Mouse (Mus musculus): ENCODE measurements around the gene Lpcat1. TPM values are rescaled to one million over a fixed set of nuclear protein-coding genes. Genes with fewer than 3 reads are reported as not detected.
A peak's percentile ranks its signal among the peaks of the same experiment; 100 is the strongest.

The Lpcat1 gene
- total RNA-seq, 2 experiments from 2014 or later: 11.7 to 14.0 TPM

GRCm38 (mm10) chr13:73475058-73475980 is 8.3 kb downstream of the Lpcat1 start:
- DNase-seq (ENCODE audit: low spot score in 2 of 2): no peak

DNA sequence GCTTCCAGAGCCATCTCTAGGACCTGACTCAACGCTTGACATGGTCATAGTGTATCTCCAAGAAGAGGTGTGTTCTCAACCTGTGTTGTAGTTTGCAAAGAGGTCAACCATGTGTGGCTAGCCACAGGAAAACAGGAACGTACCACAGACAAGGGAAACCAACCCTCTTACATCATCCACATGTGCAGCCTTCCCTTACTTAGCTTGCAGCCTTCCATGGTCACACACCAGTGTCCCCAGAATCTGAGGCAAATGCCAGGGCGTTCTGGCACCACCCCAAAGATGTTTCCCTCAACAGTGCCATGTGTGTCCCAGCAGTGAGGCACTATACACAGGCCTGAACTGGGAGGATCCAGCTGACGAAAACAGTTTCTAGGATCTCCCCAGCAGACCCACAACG is 9.3 kb downstream of the Lpcat1 start:
- no peak for DNase-seq (ENCODE audit: low spot score in 2 of 2)

GRCm38 (mm10) chr13:73476796-73477195 is 9.8 kb downstream of the Lpcat1 start:
- no peak for DNase-seq (ENCODE audit: low spot score in 2 of 2)

GRCm38 (mm10) chr13:73477841-73478240 is 10.8 kb downstream of the Lpcat1 start:
- DNase-seq (ENCODE audit: low spot score in 2 of 2): no peak

- no peak for DNase-seq (ENCODE audit: low spot score in 2 of 2)
Observed at GRCm38 (mm10) chr13:73482476-73482875, 15.5 kb downstream of the Lpcat1 start.

- DNase-seq (ENCODE audit: low spot score in 2 of 2): no peak
Observed at GRCm38 (mm10) chr13:73483331-73483730, 16.3 kb downstream of the Lpcat1 start.

GRCm38 (mm10) chr13:73484171-73484570 is 17.2 kb downstream of the Lpcat1 start:
- no peak for DNase-seq (ENCODE audit: low spot score in 2 of 2)

- no peak for DNase-seq (ENCODE audit: low spot score in 2 of 2)
Observed at GRCm38 (mm10) chr13:73488105-73488504, 21.1 kb downstream of the Lpcat1 start.

DNA sequence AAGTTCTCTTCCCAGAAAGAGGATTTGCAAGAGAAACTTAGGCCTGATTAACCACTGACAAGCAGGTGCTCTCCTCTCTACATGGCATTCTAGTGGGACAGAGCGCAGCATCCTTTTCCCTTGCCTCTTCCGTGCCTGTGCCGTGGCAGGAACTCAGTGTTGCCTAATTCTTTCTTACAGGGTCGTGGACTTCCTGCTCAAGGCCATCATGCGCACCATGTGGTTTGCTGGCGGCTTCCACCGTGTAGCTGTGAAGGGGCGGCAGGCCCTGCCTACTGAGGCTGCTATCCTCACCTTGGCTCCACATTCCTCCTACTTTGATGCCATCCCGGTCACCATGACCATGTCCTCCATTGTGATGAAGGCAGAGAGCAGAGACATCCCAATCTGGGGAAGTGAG is 21.7 kb downstream of the Lpcat1 start:
- no peak for DNase-seq (ENCODE audit: low spot score in 2 of 2)

GRCm38 (mm10) chr13:73489986-73490385 is 23.0 kb downstream of the Lpcat1 start:
- DNase-seq (ENCODE audit: low spot score in 2 of 2): no peak

DNA sequence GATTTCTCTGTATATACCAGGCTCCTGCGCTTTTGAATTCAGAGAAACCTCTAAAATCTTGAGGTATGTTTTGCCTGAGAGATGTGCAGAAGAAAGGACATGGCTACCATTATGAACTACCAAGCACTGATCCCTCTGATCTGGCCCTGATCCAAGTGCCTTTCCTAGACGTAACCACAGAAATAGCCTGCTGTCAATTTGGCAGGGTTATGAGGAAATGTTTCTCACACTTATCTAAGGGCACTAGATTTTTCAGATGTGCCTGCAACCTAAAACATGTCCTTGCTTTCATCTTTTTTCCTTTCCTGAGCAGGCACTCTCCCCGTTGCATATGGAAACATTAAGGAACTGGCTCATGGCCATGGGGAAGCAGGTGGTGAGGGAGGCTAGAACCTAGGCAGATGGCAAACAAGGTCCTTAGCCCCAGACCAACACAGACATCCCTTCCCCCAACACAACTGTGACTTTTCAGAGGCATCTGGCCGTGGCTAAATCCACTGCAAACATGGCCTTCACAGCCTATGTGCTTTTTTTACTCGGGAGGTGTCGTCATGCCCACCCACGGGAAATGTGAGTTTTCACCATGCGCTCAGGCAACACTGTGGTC is 23.7 kb downstream of the Lpcat1 start:
- DNase-seq (ENCODE audit: low spot score in 2 of 2): no peak

DNA sequence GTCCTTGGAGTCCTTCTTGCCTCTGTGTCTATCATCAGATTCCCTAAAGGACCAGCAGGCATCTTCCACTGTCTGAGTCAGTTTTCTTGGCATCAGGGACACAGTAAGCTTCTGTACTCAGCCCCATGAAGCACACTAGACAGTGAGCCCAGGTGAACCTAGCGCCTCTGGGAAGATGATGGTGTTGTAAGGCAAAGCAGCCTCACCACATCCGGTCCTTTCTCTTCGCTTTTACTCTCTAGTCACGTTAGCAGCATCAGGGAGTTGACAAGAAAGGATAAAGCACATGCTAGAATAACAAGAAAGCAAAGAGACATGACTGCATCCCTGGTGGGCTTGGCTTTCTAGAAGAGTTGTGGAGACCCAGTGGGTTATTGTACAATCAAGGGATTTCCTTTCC is 26.2 kb downstream of the Lpcat1 start:
- no peak for DNase-seq (ENCODE audit: low spot score in 2 of 2)

DNA sequence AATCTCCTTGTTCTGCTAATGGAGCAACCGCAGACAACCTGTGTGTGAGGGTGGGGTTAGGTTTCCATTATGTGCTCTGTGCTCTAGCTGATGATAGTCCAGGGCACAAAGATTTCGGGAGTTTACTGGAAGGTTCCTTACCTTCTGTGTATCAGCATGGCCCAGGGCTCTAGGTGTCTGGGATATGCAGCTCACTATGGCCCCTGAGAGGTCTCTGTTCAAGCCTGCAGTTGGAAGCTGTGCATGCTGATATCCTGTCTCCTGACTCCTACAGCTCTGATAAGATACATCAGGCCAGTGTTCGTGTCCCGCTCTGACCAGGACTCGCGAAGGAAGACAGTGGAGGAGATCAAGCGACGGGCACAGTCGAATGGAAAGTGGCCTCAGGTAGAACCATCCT is 27.5 kb downstream of the Lpcat1 start:
- no peak for DNase-seq (ENCODE audit: low spot score in 2 of 2)

DNA sequence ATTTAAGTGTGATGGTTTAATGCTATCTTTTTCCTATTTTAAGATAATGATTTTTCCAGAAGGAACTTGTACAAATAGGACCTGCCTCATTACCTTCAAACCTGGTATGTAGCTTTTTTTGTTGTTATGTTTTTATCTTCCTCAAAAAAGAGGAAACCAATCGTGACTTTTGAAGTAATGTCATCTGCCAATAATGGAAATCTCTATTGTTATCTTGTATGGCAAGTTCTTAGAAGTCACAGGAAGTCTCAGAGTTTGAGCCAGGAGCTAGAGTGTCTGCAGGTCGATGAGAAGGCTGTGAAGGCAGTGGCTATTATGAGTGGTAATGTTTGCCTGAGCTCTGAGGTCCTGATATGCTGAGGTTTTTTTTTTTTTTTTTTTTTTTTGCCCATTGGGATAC is 29.1 kb downstream of the Lpcat1 start:
- no peak for DNase-seq (ENCODE audit: low spot score in 2 of 2)

DNA sequence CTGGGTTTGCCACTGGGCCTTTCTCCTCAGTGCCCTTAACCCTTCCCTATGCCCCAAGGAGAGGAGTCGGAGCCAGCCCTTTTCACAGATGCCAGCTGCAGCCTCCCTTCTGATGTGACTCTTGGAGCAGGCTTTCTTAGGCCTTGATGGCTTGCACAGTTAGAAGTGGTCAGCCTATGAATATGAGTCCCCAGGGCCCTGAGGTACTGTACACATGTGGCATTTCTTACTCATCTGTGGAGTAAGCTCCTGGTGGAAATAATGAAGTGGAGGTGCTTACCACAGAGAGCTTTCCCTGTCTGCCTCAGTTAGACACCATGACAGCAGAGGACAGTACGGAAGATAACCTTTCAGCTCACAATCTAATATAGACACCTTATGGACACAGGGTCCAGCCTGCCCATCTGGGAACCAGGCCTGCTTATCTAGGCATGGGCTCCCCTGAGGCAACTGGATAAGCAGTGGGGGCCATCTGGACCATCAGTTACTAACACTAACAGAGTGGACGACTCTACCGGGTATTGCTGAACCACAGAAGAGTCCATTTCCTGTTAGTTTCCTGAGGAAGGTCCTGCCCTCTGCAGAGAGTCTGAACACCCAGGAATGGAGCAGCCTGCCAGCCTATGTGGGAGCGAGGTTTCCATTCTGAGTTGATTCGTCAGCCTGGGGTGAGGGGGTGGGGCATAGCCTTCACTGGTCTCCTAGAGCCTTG is 33.1 kb downstream of the Lpcat1 start:
- no peak for DNase-seq (ENCODE audit: low spot score in 2 of 2)

- DNase-seq (ENCODE audit: low spot score in 2 of 2): no peak
Observed at GRCm38 (mm10) chr13:73502719-73503118, 35.7 kb downstream of the Lpcat1 start.

DNA sequence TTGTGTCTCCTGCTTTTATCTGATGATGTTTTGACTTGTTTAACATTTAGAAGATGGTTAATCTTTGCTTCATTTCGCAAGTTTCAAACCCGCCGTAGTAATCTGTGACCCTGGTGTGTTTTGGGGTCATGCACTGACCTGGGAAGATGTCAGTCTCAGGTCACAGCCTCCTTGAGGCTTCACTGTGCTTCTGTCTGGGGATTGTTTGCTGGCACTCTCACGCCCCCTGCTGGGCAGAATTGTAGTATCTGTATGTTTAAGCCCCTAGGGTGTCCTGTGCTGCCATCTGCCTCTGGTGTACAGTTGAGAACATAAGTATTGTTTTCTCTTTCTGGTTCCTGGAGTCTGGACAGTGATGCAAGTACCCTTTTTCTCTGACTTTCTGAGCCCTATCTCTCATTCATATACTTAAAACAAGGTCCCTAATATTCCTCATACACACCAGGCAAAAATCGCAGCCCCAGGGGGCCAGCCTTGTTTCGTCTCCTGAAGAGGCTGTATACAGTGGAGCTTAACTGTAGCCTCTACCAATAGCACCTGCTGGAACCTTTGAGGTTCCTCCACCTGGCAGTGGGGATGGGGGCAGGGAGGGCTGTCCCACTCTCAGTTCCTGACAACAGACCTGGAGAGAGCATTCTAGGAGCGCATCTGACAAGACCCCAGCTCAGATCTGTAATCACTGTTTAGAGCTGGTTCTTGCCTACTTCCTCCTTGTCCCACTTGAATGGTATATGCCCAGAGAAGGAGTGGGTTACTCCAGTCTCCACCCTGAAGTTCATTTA is 38.9 kb downstream of the Lpcat1 start:
- peak; percentile 80 to 81 for DNase-seq (ENCODE audit: low spot score in 2 of 2)

DNA sequence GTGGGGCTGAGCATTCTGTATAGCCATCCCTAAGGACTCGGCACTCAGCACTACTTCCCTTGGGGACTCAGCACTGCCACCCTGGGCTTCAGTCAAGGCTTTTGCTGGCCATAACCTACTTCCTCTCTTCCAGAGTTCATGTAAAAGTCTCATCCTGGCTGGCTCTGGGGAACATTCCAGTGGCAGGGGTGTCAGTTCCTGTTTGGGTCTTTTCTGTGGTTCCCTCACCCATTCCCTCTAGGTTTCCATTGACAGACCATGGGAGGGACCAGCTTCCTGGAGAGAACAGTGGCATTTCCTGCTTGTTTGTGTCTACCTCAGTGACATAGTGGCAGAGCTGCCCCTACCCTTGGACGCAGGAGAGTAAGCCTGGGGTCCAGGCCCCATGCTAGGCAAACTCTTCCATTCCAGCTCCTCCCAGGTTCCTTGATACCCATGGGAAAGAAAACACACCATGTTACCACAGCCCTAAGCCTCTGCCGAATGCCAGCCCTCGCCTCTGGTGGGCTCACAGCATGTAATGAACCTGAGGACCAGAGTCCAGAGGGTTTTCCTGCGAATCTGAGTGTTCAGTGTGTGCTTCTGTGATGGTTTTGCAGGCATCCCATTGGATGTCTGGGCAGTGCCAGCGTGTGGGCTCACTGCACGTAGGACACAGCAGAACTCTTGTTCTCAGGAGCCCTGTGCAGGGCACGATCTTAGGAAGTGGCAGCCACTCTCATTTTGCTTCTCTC is 42.0 kb downstream of the Lpcat1 start:
- no peak for DNase-seq (ENCODE audit: low spot score in 2 of 2)

GRCm38 (mm10) chr13:73509869-73510268 is 42.9 kb downstream of the Lpcat1 start:
- no peak for DNase-seq (ENCODE audit: low spot score in 2 of 2)

Measured in adrenal gland, adult 18-20 months (tissue).